Mouse (Mus musculus): ENCODE results near the gene Olfr938. TPM values are rescaled to one million over a fixed set of nuclear protein-coding genes. Genes with fewer than 3 reads are reported as not detected.

Olfr938 gene
- not detected for polyA plus RNA-seq (2014; fragmentation: Illumina TruSeq; extraction: RNeasy Lipid Tissue Mini Kit (QIAGEN cat#74804); ENCODE audit: low read depth, low replicate concordance)

GRCm38 (mm10) chr9:39078787-39079186, at the start of gene Olfr938:
TSS of gene Olfr938 (minus strand) at chr9:39078887.

GRCm38 (mm10) chr9:39127831-39128230, 49.1 kb upstream of the Olfr938 start, which contains the start of gene Olfr27:
TSS of gene Olfr27 (plus strand) at chr9:39128131.

GRCm38 (mm10) chr9:39064851-39065250, 13.8 kb downstream of the Olfr938 start, which contains the start of gene Olfr937:
TSS of gene Olfr937 (minus strand) at chr9:39064951.

Other genes starting within 250 kb of the Olfr938 start
- not detected for gene Olfr924, start 234.4 kb downstream of the Olfr938 start, polyA plus RNA-seq (2014; fragmentation: Illumina TruSeq; extraction: RNeasy Lipid Tissue Mini Kit (QIAGEN cat#74804); ENCODE audit: low read depth, low replicate concordance)
- gene Olfr26, start 223.8 kb downstream of the Olfr938 start, polyA plus RNA-seq (2014; fragmentation: Illumina TruSeq; extraction: RNeasy Lipid Tissue Mini Kit (QIAGEN cat#74804); ENCODE audit: low read depth, low replicate concordance): not detected
- not detected for gene Olfr926, start 201.8 kb downstream of the Olfr938 start, polyA plus RNA-seq (2014; fragmentation: Illumina TruSeq; extraction: RNeasy Lipid Tissue Mini Kit (QIAGEN cat#74804); ENCODE audit: low read depth, low replicate concordance)
- not detected for gene Olfr930, start 149.1 kb downstream of the Olfr938 start, polyA plus RNA-seq (2014; fragmentation: Illumina TruSeq; extraction: RNeasy Lipid Tissue Mini Kit (QIAGEN cat#74804); ENCODE audit: low read depth, low replicate concordance)
- gene Olfr933, start 106.6 kb downstream of the Olfr938 start, polyA plus RNA-seq (2014; fragmentation: Illumina TruSeq; extraction: RNeasy Lipid Tissue Mini Kit (QIAGEN cat#74804); ENCODE audit: low read depth, low replicate concordance): not detected
- not detected for gene Olfr934, start 90.6 kb downstream of the Olfr938 start, polyA plus RNA-seq (2014; fragmentation: Illumina TruSeq; extraction: RNeasy Lipid Tissue Mini Kit (QIAGEN cat#74804); ENCODE audit: low read depth, low replicate concordance)
- gene Olfr935, start 79.2 kb downstream of the Olfr938 start, polyA plus RNA-seq (2014; fragmentation: Illumina TruSeq; extraction: RNeasy Lipid Tissue Mini Kit (QIAGEN cat#74804); ENCODE audit: low read depth, low replicate concordance): not detected
- gene Olfr146, start 55.5 kb downstream of the Olfr938 start, polyA plus RNA-seq (2014; fragmentation: Illumina TruSeq; extraction: RNeasy Lipid Tissue Mini Kit (QIAGEN cat#74804); ENCODE audit: low read depth, low replicate concordance): not detected
- not detected for gene Olfr937, start 13.9 kb downstream of the Olfr938 start, polyA plus RNA-seq (2014; fragmentation: Illumina TruSeq; extraction: RNeasy Lipid Tissue Mini Kit (QIAGEN cat#74804); ENCODE audit: low read depth, low replicate concordance)
- not detected for gene Olfr27, start 49.2 kb upstream of the Olfr938 start, polyA plus RNA-seq (2014; fragmentation: Illumina TruSeq; extraction: RNeasy Lipid Tissue Mini Kit (QIAGEN cat#74804); ENCODE audit: low read depth, low replicate concordance)
- gene Olfr943, start 87.4 kb upstream of the Olfr938 start, polyA plus RNA-seq (2014; fragmentation: Illumina TruSeq; extraction: RNeasy Lipid Tissue Mini Kit (QIAGEN cat#74804); ENCODE audit: low read depth, low replicate concordance): not detected
- gene Olfr944, start 123.0 kb upstream of the Olfr938 start, polyA plus RNA-seq (2014; fragmentation: Illumina TruSeq; extraction: RNeasy Lipid Tissue Mini Kit (QIAGEN cat#74804); ENCODE audit: low read depth, low replicate concordance): not detected
- not detected for gene Olfr1537, start 171.1 kb upstream of the Olfr938 start, polyA plus RNA-seq (2014; fragmentation: Illumina TruSeq; extraction: RNeasy Lipid Tissue Mini Kit (QIAGEN cat#74804); ENCODE audit: low read depth, low replicate concordance)
- not detected for gene Olfr945, start 197.9 kb upstream of the Olfr938 start, polyA plus RNA-seq (2014; fragmentation: Illumina TruSeq; extraction: RNeasy Lipid Tissue Mini Kit (QIAGEN cat#74804); ENCODE audit: low read depth, low replicate concordance)
- not detected for gene Olfr948, start 247.2 kb upstream of the Olfr938 start, polyA plus RNA-seq (2014; fragmentation: Illumina TruSeq; extraction: RNeasy Lipid Tissue Mini Kit (QIAGEN cat#74804); ENCODE audit: low read depth, low replicate concordance)

Measured in liver, adult 10 weeks (tissue).